Mouse (Mus musculus) adrenal gland (tissue): ENCODE data around the gene Gfm2.
"Not testable (repeated sequence)": the region's sequence is repeated elsewhere in the genome, so short reads cannot be mapped to it uniquely, and the experiment has no call there.

Source experiments
- intact Hi-C: fragments of 180-260 bp; cut with DNase I; formaldehyde crosslinking; loops from one replicate; pipeline ENCODE4 v1.15.1; 2025
- long read RNA-seq, 2 experiments: library from polyadenylated mRNA; unstranded; transcript quantifications; one replicate each; pipeline ENCODE4 v2.0.0; 2020; ENCODE audit warnings: borderline replicate concordance in 1 of 2; ENCODE audit not compliant: insufficient replicate concordance in 1 of 2

Gene Gfm2
- long read RNA-seq, experiment 1, transcript Gfm2-208 (21 exons, 3,157 nt) = major isoform, 6 of 22 reads
- long read RNA-seq, experiment 1, partial matches to known transcripts = 2 of 22 reads
- long read RNA-seq, experiment 1, other reads (novel, unspliced or antisense) = 12 of 22 reads
- long read RNA-seq, experiment 2, transcript Gfm2-208 (21 exons, 3,157 nt) = major isoform, 7 of 15 reads
- long read RNA-seq, experiment 2, partial matches to known transcripts = 3 of 15 reads
- long read RNA-seq, experiment 2, other reads (novel, unspliced or antisense) = 5 of 15 reads

- intact Hi-C loops = no loop called here
Observed at GRCm38 (mm10) chr13:97137466-97138400, at the start of gene Gfm2, which contains the start of gene Nsa2. TSS of gene Gfm2 (plus strand) at chr13:97137937. TSS of gene Nsa2 (minus strand) at chr13:97137937.

GRCm38 (mm10) chr13:97088183-97088582 is 49.6 kb upstream of the Gfm2 start:
- intact Hi-C loops = no loop called here

- intact Hi-C loops = no loop called here
Observed at GRCm38 (mm10) chr13:97095726-97096125, 42.0 kb upstream of the Gfm2 start.

- intact Hi-C loops = no loop called here
Observed at GRCm38 (mm10) chr13:97099187-97099852, 38.4 kb upstream of the Gfm2 start, which contains the start of gene Gm6169. TSS of gene Gm6169 (minus strand) at chr13:97099237.

- intact Hi-C loops = no loop called here
Observed at GRCm38 (mm10) chr13:97104996-97105395, 32.7 kb upstream of the Gfm2 start.

GRCm38 (mm10) chr13:97107721-97108120 is 30.0 kb upstream of the Gfm2 start:
- intact Hi-C loops = not testable (repeated sequence)

- intact Hi-C loops = no loop called here
Observed at GRCm38 (mm10) chr13:97109046-97109445, 28.7 kb upstream of the Gfm2 start.

- intact Hi-C loops = no loop called here
Observed at GRCm38 (mm10) chr13:97121341-97121740, 16.4 kb upstream of the Gfm2 start.

GRCm38 (mm10) chr13:97129654-97130053 is 8.1 kb upstream of the Gfm2 start:
- intact Hi-C loops = not testable (repeated sequence)

GRCm38 (mm10) chr13:97130413-97130812 is 7.3 kb upstream of the Gfm2 start:
- intact Hi-C loops = not testable (repeated sequence)

GRCm38 (mm10) chr13:97138404-97138931 is 731 bp downstream of the Gfm2 start:
- intact Hi-C loops = not testable (repeated sequence)

- intact Hi-C loops = no loop called here
Observed at GRCm38 (mm10) chr13:97142321-97142720, 4.6 kb downstream of the Gfm2 start.

- intact Hi-C loops = no loop called here
Observed at GRCm38 (mm10) chr13:97145834-97146233, 8.1 kb downstream of the Gfm2 start.

- intact Hi-C loops = no loop called here
Observed at GRCm38 (mm10) chr13:97175520-97176264, 38.0 kb downstream of the Gfm2 start.

- intact Hi-C loops = no loop called here
Observed at GRCm38 (mm10) chr13:97176731-97177130, 39.0 kb downstream of the Gfm2 start.

- intact Hi-C loops = no loop called here
Observed at GRCm38 (mm10) chr13:97178943-97179342, 41.2 kb downstream of the Gfm2 start.

- intact Hi-C loops = no loop called here
Observed at GRCm38 (mm10) chr13:97180113-97180828, 42.5 kb downstream of the Gfm2 start.

GRCm38 (mm10) chr13:97182821-97183220 is 45.1 kb downstream of the Gfm2 start:
- intact Hi-C loops = no loop called here

- intact Hi-C loops = no loop called here
Observed at GRCm38 (mm10) chr13:97184168-97184567, 46.4 kb downstream of the Gfm2 start.

- intact Hi-C loops = no loop called here
Observed at GRCm38 (mm10) chr13:97184656-97185055, 46.9 kb downstream of the Gfm2 start.
